Mouse (Mus musculus) lung, postnatal 36 days (tissue): ENCODE measurements around the gene D630039A03Rik.
"Not testable (repeated sequence)": the region's sequence is repeated elsewhere in the genome, so short reads cannot be mapped to it uniquely, and the experiment has no call there.

Experiments
- DNase-seq: peaks from one replicate; pipeline ENCODE4 v3.0.0; 2022; ENCODE audit warnings: mixed read lengths

Gene D630039A03Rik

DNA sequence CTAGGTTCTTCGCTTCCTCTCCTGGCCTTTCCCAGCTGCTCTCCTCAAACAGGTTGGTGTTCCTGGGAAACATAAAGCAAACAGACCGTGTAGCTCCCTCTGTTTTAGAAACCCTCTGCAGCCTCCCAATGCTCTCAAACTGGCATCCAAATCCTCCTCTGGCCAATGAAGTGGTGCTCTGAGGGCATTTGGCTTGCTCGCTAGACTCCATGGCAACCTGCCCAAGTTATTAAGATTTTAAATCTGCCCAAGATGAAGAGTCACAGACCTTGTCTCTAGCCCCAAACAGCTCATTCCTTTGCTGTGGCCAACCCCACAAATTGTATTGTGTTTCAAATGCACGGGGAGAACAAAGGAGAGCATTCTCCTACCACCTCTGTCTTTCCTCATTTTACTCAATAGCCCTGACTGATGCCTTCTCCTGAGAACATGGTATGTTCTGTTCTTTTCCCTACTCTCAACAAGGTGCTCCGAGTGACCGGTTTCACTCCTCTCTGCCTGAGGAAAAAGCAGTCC is 8.5 kb upstream of the D630039A03Rik start:
- DNase-seq = no peak

DNA sequence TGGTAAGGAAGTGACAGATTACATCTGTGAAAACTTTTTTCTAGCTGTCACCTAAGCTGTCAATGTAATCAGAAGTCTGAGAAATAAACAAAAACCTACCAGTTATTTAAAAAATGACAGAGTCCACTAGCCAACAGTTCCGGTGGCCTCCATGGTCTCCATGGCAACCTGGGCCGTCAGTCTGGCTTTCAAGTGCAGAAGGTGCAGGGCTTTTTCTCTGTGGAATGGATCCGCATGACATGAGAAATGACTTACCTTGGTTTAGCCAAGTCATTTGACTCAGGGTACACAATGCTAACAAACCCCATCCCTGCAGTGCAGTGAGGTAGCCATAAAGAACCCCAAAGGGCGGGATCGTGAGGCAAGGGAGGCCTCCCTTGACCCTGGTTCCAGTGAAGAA is 6.1 kb upstream of the D630039A03Rik start:
- no peak for DNase-seq

DNA sequence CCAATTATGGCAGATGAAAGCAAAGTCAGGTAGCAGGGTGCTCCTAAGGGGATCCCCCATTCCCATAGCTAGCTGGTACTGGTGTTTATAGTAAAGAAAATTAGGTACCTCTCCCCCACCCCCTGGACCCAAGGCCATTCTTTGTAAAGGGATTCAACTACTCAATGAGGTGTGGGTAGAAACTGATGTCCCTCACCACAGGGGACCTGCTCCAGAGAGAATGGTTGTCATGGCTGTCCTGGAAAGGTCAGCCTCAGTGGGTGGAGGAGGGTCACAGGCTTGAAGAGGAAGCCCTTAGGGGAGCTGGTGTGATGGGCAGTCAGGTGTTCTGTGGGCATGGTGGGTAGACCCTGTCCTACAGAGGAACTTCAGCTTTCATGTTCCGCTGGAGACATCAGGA is 4.4 kb upstream of the D630039A03Rik start:
- no peak for DNase-seq

GRCm38 (mm10) chr4:57919494-57920423 is 3.7 kb upstream of the D630039A03Rik start:
- DNase-seq = peak; percentile 25

GRCm38 (mm10) chr4:57916711-57917110 is 614 bp upstream of the D630039A03Rik start:
- no peak for DNase-seq

GRCm38 (mm10) chr4:57915216-57915965 is 706 bp downstream of the D630039A03Rik start:
- peak; percentile 83 for DNase-seq

DNA sequence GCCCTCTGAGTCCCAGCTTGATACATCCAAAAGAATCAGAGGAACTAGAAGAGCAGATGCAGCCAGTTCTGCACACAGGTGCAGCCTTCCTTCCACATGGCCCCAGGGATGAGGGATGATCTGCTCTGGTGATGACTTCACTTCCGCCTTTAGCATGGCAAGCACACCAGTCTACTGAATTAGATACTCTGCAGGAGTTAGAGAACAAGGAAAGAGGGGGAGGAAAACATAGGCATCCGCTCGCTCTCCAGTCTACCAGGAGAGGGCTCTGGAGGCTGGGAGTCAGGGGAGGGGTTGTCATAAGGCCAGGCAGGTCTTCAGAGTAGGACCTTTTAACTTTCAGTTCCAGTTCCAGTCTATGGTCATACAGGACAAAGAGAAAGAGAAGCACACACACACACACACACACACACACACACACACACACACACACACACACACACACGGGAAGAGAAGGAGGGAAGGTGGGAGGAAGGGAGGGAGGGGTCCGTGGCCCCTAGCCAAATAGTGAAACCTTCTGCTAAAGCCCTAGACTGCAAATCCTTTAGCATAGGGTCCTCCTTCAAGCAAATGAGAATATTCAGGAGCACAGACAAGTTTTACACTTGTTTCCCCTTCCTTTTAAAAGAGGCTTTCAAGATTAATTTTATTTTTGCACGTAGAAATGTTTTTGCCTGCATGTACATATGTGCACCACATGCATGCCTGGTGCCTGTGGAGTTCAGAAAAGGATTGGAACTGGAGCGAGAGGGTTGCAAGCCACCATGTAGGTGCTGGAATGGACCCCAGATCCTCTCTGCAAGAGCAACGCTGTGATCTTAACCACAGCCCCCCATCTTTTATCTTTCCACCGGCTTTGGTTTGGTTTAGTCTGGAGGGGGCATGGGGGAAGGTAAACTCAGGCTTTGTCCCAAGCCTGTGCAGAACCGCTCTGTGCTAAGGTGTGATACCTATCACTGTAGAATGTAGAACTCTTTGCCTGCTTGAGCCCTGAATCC is 1.6 kb downstream of the D630039A03Rik start:
- DNase-seq = peak; percentile 24

- DNase-seq = no peak
Observed at GRCm38 (mm10) chr4:57913021-57913420, 3.1 kb downstream of the D630039A03Rik start.

DNA sequence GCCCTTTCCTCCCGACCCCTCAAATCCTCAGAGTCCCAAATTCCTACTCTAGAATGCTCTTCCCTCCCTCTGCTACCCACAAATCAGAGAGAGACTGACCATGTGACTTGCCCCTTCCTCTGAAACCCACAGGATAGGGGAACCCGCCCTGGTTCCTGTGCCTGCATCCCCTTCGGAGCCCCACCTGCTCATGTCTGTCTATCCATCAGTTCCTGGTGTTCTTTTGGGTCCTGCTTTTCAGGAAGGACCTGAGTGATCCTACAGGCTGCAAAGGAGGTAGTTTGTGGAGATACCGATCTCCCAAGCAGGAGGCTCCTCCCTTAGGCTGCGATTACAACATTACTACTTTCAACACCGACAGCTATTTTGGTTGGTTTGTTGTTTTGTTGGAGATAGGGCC is 7.2 kb downstream of the D630039A03Rik start:
- no peak for DNase-seq

GRCm38 (mm10) chr4:57906708-57907107 is 9.4 kb downstream of the D630039A03Rik start:
- DNase-seq = no peak

DNA sequence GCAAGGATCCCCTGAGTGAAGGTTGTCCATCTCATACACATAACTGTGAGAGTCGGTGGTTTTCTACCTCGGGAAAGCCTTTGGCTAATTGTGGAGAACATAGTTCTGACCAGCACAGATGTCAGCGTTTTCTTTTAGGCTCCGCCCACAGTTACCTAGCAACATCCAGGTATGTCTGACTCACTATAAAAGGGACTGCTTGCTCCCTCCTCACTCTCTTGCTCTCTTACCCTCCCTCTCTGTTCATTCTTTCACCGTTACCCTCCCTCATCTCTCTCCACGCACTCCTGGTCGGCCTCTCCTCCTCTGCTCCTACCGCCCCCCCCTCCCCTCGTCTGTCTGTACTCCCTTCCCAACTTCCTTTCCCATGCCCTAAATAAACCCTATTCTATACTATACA is 11.5 kb downstream of the D630039A03Rik start:
- DNase-seq = peak; percentile 80

DNA sequence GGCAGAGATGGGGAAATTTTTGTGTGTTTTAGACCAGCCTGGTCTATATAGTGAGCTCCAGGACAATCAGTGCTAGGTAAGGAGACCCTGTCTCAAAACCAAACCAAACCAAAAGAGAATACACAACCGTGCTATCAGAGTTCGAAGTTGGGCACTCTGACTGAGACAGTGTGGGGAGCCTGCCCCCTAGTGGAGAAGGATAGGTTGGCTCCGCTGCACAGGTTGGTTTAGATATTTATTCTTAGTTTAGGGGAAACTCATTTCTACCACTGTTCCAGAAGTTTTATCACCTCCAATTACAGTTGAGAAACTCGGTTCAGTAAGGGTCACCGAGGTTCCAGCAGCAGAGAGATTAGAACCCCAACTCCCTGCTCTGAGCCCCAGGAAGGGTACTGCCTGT is 11.9 kb downstream of the D630039A03Rik start:
- peak; percentile 83 for DNase-seq

GRCm38 (mm10) chr4:57902619-57903018 is 13.5 kb downstream of the D630039A03Rik start:
- DNase-seq = no peak

- peak; percentile 55 for DNase-seq
Observed at GRCm38 (mm10) chr4:57901210-57901609, 14.9 kb downstream of the D630039A03Rik start.

- no peak for DNase-seq
Observed at GRCm38 (mm10) chr4:57896631-57897030, 19.5 kb downstream of the D630039A03Rik start.

GRCm38 (mm10) chr4:57895902-57896301 is 20.2 kb downstream of the D630039A03Rik start:
- DNase-seq = no peak

- DNase-seq = no peak
Observed at GRCm38 (mm10) chr4:57895140-57895539, 21.0 kb downstream of the D630039A03Rik start.

- DNase-seq = no peak
Observed at GRCm38 (mm10) chr4:57892001-57892586, 24.0 kb downstream of the D630039A03Rik start.

GRCm38 (mm10) chr4:57889773-57890172 is 26.3 kb downstream of the D630039A03Rik start:
- DNase-seq = no peak

GRCm38 (mm10) chr4:57888978-57889377 is 27.1 kb downstream of the D630039A03Rik start:
- DNase-seq = not testable (repeated sequence)

DNA sequence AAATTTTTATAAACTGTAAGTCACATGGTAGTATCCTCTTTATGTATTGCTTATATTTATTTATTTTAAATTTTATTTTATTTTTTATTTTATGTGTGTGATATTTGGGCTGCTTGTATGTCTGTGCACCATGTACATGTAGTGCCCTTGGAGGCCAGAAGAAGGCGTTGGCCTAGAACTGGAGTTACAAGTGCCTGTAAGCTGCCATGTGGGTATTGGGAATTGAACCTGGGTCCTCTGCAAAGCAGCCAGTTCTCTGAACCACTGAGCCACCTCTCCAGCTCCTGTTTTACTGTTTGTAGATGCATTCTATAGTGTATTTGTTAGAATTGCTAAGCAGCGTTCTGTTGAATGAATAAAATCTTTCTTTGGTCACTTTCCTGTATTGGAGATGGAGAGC is 27.9 kb downstream of the D630039A03Rik start:
- no peak for DNase-seq

DNA sequence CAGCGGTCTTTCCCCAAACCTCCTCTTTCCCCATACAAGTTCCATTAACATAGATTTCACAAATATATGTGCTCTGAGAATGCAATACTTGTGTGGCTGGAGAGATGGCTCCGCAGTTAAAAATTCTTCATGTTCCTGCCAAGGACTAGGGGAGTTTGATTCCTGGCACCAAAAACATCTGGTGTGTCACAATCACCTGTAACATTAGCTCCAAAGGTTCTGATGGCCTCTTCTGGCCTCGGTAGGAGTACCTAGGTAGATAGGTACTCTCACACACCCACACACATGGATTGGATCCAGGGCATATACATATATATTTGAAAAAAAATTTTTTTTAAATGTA is 29.2 kb downstream of the D630039A03Rik start:
- no peak for DNase-seq
